Mouse (Mus musculus) lung, adult 18-20 months (tissue): ENCODE measurements around the gene Nab2.
"Not testable (repeated sequence)": the region's sequence is repeated elsewhere in the genome, so short reads cannot be mapped to it uniquely, and the experiment has no call there.

ENCODE experiments used
- DNase-seq, 2 experiments: peaks; one replicate each; pipeline ENCODE4 v3.0.0; 2022; ENCODE audit warnings: mixed read lengths in 2 of 2

Gene Nab2

GRCm38 (mm10) chr10:127671276-127671675 lies 2.9 kb upstream of the Nab2 start:
- DNase-seq, result no peak

- no peak for DNase-seq
These were observed 1.8 kb upstream of the Nab2 start for GRCm38 (mm10) chr10:127670185-127670584.

- no peak for DNase-seq
These were observed 802 bp upstream of the Nab2 start for GRCm38 (mm10) chr10:127669170-127669569.

DNA sequence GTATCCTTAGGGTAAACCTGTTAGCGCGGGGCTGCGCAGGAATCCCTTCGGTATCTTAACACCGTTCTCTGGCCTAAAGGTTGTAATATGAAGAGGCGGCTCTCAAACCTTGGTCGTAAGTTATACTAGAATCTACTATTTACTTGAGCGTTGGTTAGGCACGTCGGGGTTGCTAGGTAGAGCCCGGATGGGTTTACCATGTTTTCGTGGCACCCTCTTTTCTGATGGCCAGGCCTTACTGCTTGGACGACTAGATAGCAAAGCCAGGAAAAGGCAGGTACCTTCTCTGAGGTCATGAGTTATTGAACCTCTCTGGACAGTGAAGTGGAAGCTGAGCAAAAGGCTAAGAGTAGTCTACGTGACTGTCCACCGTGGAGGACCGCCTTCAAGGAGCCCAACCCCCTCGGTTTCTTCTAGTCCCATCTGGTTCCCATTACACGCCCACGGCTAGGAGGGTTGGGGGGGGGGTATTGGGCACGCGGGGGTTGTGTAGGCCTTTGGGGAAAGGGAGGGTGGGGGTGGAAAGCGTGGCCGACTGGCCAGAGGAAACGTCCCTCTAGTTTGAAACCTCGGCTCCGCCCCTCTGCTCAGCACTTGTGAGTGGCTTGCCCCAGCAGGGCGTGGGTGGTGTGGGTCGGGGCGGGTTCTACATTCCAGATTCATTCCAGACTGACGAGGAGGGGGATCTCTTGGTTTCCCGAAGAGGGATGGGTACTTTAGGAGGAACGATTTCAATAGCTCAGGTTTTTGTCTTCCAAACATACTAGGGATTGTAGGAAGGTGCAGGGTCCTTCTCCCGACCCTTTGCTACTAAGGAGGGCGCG lies 887 bp downstream of the Nab2 start:
- peak; percentile 95 to 97 for DNase-seq

- peak; percentile 92 to 94 for DNase-seq
These were observed 1.7 kb downstream of the Nab2 start, which contains the start of gene Nemp1 for GRCm38 (mm10) chr10:127666501-127667268. Gene Nemp1, plus strand, starts transcription at chr10:127666901.

- no peak for DNase-seq
These were observed 2.8 kb downstream of the Nab2 start for GRCm38 (mm10) chr10:127665366-127666181.

DNA sequence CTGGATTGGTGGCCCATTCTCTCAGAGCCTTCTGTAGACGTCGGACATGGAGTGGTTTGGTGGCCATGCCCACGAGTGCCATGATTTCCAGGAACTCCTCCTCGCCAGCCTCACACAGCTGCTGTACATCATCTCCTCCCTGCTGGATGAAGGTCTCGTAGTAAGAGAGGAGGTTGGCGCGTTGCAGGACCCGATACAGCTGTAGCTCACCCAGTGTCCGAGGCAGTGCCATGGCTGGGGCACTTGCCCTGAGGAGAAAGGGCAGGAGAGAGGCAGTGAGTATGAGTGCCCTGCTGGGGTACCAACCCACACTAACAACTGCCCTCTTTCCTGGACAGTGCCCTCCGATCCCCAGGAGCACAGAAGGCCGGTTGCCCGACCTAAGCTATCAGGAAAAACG lies 3.5 kb downstream of the Nab2 start:
- no peak for DNase-seq

DNA sequence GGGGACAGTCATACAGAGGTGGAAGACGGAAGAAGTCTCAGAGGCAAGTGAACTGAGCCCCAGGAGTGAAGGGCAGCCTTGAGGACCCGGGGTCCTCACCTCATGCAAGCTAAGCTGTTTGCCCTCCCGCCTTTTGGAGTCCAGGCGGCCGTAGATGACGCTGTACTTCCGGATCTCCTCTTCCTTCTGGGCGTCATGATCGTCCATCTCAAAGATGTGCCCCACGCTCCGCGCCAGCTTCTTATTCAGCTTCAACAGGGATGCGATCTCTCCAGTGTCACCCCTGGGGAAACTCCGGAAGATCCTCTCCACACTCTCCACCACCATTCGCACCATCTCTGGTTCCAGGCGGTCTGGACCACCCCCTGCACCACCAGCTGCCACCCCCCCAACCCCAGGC lies 4.2 kb downstream of the Nab2 start:
- DNase-seq, result peak in 1 of 2 experiments; percentile 3

DNA sequence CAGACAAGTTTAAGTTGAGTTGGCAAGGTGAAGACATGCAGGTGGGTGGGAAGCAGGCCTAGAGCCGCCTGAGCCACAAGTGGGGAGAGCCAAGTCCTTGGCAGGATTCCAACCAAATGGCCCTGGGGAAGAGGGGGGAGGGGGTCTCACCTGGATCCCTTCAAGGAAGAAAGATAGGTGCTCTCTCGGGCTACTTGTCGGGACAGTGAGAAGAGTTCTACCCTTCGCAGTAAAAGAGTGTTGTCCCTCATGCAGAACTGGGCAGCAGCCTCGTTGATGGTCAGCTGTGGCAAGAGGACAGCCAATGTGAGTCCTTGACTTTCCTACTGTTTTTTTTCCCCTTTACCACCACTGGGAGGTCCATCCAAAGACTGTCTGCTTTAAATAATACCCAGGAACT lies 4.8 kb downstream of the Nab2 start:
- DNase-seq, result no peak

- peak in 1 of 2 experiments; percentile 45 for DNase-seq
These were observed 5.6 kb downstream of the Nab2 start for GRCm38 (mm10) chr10:127662666-127663253.

DNA sequence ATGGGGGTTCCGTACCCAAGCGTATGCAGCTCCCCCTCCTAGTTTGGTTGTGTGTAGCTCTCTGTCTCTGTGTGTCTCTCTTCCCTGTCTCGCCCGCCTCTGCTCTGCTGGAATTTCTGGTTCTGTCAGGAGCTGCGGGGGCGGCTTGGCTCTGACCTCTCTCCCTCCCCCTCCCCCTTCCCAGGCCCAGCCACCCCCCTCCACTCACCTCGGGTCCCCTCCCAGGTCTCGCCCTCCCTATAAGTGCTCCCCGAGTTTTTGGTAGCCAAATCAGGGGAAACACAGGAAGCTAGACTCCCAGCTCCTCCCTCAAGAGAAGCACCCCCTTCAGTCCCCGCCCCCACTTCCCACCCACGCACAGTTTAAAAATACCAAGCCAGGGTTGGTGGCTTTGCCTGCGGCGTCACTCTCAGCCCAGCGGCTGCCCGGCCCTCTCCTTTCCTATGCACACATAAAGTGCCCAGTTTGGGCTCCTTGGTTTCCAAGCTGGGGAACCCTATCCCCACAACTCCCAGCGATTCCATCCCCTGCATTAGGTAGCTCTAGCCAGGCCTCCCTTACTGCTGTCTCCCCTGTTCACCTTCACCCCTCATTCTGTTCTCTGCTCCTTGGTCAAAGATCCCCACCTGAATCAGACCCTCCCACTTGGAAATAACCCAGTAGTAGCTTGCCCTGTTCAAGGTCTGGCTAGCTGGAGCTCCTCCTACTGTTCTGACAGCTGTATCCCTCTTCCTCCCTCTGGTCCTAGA lies 6.3 kb downstream of the Nab2 start:
- peak; percentile 73 to 83 for DNase-seq

GRCm38 (mm10) chr10:127661291-127661914 lies 7.0 kb downstream of the Nab2 start:
- DNase-seq, result peak in 1 of 2 experiments; percentile 32

GRCm38 (mm10) chr10:127659551-127659950 lies 8.8 kb downstream of the Nab2 start:
- DNase-seq, result no peak

DNA sequence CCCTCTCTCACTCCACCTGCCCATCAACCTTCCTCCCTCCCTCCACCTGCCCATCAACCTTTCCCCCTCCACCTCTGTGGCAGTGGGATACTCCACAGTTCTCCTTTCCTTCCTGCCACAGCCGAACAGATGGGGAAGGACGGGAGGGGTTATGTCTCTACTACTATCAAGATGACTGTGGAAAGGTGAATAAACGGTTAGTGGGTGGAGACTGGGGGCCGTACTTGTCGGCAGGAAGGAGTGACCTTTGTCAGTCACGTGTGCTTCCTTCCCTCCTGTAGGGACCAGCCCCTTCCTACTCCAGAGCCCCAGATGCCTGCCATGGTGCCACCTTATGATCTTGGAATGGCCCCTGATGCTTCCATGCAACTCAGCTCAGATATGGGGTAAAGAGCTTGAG lies 10.3 kb downstream of the Nab2 start:
- DNase-seq, result no peak

GRCm38 (mm10) chr10:127657617-127658016 lies 10.8 kb downstream of the Nab2 start:
- not testable (repeated sequence) for DNase-seq

DNA sequence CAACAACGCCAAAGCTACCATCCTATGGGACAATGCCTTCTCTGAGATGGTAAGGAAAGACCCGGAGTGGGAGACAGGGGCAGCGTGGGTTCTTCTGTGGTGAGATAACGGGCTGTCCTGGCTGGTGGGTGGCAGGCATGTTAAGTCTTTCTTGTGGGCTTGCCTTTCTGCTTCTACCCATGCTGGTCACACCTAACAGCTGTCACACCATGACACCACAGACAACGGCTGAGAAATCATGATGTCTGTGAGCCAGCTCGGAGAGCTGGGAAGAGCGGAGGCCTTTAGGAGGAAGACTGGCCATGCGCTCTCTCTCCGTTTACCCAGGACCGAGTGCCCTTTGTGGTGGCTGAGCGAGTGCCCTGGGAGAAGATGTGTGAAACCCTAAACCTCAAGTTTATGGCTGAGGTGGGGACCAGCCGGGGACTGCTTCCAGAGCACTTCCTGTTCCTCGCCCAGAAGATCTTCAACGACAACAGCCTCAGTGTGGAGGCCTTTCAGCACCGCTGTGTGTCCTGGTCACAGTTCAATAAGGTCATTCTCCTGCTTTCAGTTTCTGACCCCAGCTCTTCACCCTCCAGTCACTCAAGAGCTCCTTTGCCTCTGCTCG lies 13.3 kb downstream of the Nab2 start:
- DNase-seq, result no peak

DNA sequence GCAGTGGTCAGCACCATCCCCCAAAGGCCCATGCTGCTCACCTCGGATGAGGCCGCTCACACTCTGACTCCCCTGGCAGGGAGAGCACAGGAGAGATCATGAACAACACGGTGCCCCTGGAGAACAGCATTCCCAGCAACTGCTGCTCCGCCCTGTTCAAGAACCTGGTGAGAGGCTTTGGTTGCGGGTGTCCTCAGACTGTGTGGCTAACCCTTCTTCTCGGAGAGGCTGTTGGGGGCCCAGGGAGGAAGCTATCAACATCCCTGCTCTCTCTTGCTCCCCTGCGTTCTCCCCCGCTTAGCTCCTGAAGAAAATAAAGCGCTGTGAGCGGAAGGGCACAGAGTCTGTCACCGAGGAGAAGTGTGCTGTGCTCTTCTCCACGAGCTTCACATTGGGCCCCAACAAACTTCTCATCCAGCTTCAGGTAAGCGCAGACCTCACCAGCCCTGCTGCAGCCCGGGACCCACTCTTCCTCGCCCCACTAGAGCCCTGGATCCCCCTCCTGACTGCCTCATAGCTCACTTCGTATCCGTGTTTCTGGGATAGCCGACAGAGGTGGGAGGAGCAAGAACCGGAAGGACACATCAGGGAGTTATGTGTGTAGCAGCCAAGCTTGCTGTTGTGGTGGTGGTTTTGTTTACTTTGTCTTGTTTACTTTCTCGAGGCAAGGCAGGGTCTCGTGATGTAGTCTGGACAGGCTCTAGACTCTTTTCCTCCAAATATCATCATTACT lies 15.3 kb downstream of the Nab2 start:
- no peak for DNase-seq

DNA sequence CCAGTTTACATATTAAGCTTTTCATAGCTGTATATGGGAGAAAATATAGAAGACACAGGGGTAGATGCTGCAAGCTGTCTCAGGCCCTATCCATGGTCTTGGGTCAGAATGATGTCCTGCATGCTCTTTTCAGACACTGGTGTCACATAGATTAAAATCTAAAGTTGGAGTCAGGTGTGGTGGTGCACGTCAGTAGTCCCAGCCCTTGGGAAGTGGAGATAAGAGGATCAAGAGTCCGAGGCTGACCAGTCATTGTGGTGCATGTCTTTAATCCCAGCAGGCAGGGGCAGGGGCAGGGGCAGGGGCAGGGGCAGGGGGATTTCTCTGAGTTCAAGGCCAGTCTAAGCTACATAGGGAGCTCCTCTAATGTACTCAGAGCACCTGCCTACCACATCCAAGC lies 22.6 kb downstream of the Nab2 start:
- no peak for DNase-seq

- peak; percentile 89 to 90 for DNase-seq
These were observed 24.7 kb downstream of the Nab2 start for GRCm38 (mm10) chr10:127643553-127644238.
